Mouse (Mus musculus) kidney, adult 2 months (tissue): ENCODE measurements around the gene F11r.

ENCODE experiments used
- CTCF ChIP-seq: fragments of 200-500 bp; conservative IDR thresholded peaks from 2 replicates; pipeline ENCODE4 v1.5.1; 2011; ENCODE audit warnings: low read depth, mild to moderate bottlenecking, control low read depth, low read length, moderate library complexity, mixed read lengths; ENCODE audit not compliant: insufficient read depth, insufficient read length
- POLR2A ChIP-seq: fragments of 200-500 bp; IDR thresholded peaks from one replicate; pipeline ENCODE4 v1.6.1; 2011; ENCODE audit warnings: low read depth, low read length, control low read depth

GRCm38 (mm10) chr1:171419291-171419882 lies 17.9 kb upstream of the F11r start:
- TF ChIP-seq CTCF (no peak), POLR2A (no peak)
